In the genomic region with DNA sequence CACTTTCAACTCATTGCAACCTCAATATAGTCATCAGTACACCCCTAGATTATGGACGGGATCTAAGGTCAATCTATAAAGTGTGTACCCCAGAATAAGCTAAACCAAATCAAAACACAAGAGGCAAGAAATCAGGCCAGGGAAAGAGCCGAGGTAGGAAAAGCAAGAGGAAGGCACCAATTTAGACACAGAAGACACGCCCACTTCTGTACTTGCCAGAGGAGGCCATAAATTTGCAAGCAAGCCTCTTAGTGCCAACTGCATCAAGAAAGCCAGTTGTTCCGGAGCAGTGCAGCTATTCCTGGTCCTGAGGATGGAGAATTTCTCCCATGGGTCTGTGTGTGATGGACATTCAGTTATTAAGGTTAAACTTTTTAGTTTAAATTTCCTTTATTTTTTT, we compare ENCODE assay signal across 14 mouse cellular contexts.
"Had no signal": no experiment of that assay in that cellular context is flagged by ENCODE, and none has a peak within 500 bp of the region (broad histone marks: within the 10 kb centered on the region; RNA-seq: fewer than 3 reads in every experiment).

No protein-coding gene starts in this region.

- H3K36me3 ChIP-seq: limb, embryonic 15.5 days; liver, embryonic 12.5 days; midbrain, embryonic 10.5 days; neural tube, embryonic 15.5 days; stomach, embryonic 15.5 days had no signal

- ATAC-seq: liver, embryonic 12.5 days had no signal

- H3K27me3 ChIP-seq: limb, embryonic 15.5 days; liver, embryonic 12.5 days; neural tube, embryonic 15.5 days; stomach, embryonic 15.5 days had no signal

- H3K9ac ChIP-seq: limb, embryonic 15.5 days; liver, embryonic 12.5 days; lung, embryonic 14.5 days; neural tube, embryonic 15.5 days; stomach, embryonic 15.5 days had no signal

- H3K4me3 ChIP-seq: left cerebral cortex, adult 2 months; limb, embryonic 15.5 days; liver, embryonic 12.5 days; midbrain, embryonic 10.5 days; myocyte; neural tube, embryonic 15.5 days; stomach, embryonic 15.5 days had no signal

- H3K4me1 ChIP-seq: limb, embryonic 15.5 days; liver, embryonic 12.5 days; neural tube, embryonic 15.5 days; stomach, embryonic 15.5 days had no signal

- DNase-seq: kidney, postnatal 25 days; lung, embryonic 14.5 days; lung, postnatal 10 days; lung, postnatal 4 days; right cerebral cortex, postnatal 4 days; thymus, adult 2 months; thymus, postnatal 25 days had no signal

- H3K9me3 ChIP-seq: limb, embryonic 15.5 days; liver, embryonic 12.5 days; neural tube, embryonic 15.5 days; stomach, embryonic 15.5 days had no signal

- H3K4me2 ChIP-seq: limb, embryonic 15.5 days; liver, embryonic 12.5 days; lung, embryonic 14.5 days; neural tube, embryonic 15.5 days; stomach, embryonic 15.5 days had no signal

- H3K27ac ChIP-seq: left cerebral cortex, adult 2 months; limb, embryonic 15.5 days; liver, embryonic 12.5 days; midbrain, embryonic 10.5 days; neural tube, embryonic 15.5 days; stomach, embryonic 15.5 days had no signal
